Mouse (Mus musculus): Measurements from ENCODE around the gene Grip2. TPM values are rescaled to one million over a fixed set of nuclear protein-coding genes. Genes with fewer than 3 reads are reported as not detected.

Gene Grip2
- total RNA-seq, 2 experiments from 2014 or later: 9.2 to 10.6 TPM

GRCm38 (mm10) chr6:91737451-91737850 is 89.6 kb downstream of the Grip2 start:
- intact Hi-C loops (cut with DNase I): loop anchor here (2.0 kb wide), 1 partner anchor 17 kb away; no protein-coding TSS in a partner anchor
- DNase-seq: no peak

GRCm38 (mm10) chr6:91736471-91736870 is 90.6 kb downstream of the Grip2 start:
- DNase-seq: peak; percentile 65 to 71
- intact Hi-C loops (cut with DNase I): loop anchor here (2.0 kb wide), 1 partner anchor 16 kb away; no protein-coding TSS in a partner anchor

- intact Hi-C loops (cut with DNase I): no loop called here
- DNase-seq: no peak
Measured at GRCm38 (mm10) chr6:91732138-91732537, 94.9 kb downstream of the Grip2 start.

GRCm38 (mm10) chr6:91729677-91730127 is 97.3 kb downstream of the Grip2 start:
- peak; percentile 86 to 87 for DNase-seq
- intact Hi-C loops (cut with DNase I): loop anchor here (2.0 kb wide), 1 partner anchor 45 kb away; the partner anchor contains the start of gene Slc6a6

GRCm38 (mm10) chr6:91728939-91729619 is 98.0 kb downstream of the Grip2 start:
- peak in 1 of 2 experiments; percentile 46 for DNase-seq
- intact Hi-C loops (cut with DNase I): no loop called here

GRCm38 (mm10) chr6:91727361-91727760 is 99.7 kb downstream of the Grip2 start:
- intact Hi-C loops (cut with DNase I): no loop called here
- peak; percentile 48 to 56 for DNase-seq

- DNase-seq: peak; percentile 58 to 60
- intact Hi-C loops (cut with DNase I): loop anchor here (2.0 kb wide), 1 partner anchor 16 kb away; no protein-coding TSS in a partner anchor
Measured at GRCm38 (mm10) chr6:91721215-91721701, 105.8 kb downstream of the Grip2 start.

- no peak for DNase-seq
- intact Hi-C loops (cut with DNase I): loop anchor here (2.0 kb wide), 1 partner anchor 16 kb away; no protein-coding TSS in a partner anchor
Measured at GRCm38 (mm10) chr6:91720588-91721214, 106.3 kb downstream of the Grip2 start.

- intact Hi-C loops (cut with DNase I): loop anchor here (2.0 kb wide), 1 partner anchor 17 kb away; no protein-coding TSS in a partner anchor
- DNase-seq: no peak
Measured at GRCm38 (mm10) chr6:91719865-91720533, 107.1 kb downstream of the Grip2 start.

- intact Hi-C loops (cut with DNase I): no loop called here
- DNase-seq: no peak
Measured at GRCm38 (mm10) chr6:91719042-91719747, 107.9 kb downstream of the Grip2 start.

GRCm38 (mm10) chr6:91718603-91719002 is 108.4 kb downstream of the Grip2 start:
- no peak for DNase-seq
- intact Hi-C loops (cut with DNase I): no loop called here

GRCm38 (mm10) chr6:91718067-91718466 is 109.0 kb downstream of the Grip2 start:
- intact Hi-C loops (cut with DNase I): no loop called here

GRCm38 (mm10) chr6:91715988-91716810 is 110.9 kb downstream of the Grip2 start:
- DNase-seq: no peak
- intact Hi-C loops (cut with DNase I): no loop called here

More at GRCm38 (mm10) chr6:91718067-91718466, 109.0 kb downstream of the Grip2 start:
- no peak for DNase-seq

GRCm38 (mm10) chr6:91715023-91715422 is 112.0 kb downstream of the Grip2 start:
- intact Hi-C loops (cut with DNase I): no loop called here
- peak in 1 of 2 experiments; percentile 52 for DNase-seq

- intact Hi-C loops (cut with DNase I): loop anchor here (2.0 kb wide), 1 partner anchor 23 kb away; no protein-coding TSS in a partner anchor
- no peak for DNase-seq
Measured at GRCm38 (mm10) chr6:91713370-91713896, 113.6 kb downstream of the Grip2 start.

GRCm38 (mm10) chr6:91712855-91713331 is 114.2 kb downstream of the Grip2 start:
- intact Hi-C loops (cut with DNase I): loop anchor here (2.0 kb wide), 1 partner anchor 22 kb away; no protein-coding TSS in a partner anchor
- peak in 1 of 2 experiments; percentile 51 for DNase-seq

GRCm38 (mm10) chr6:91712097-91712854 is 114.8 kb downstream of the Grip2 start:
- DNase-seq: no peak
- intact Hi-C loops (cut with DNase I): loop anchor here (2.0 kb wide), 1 partner anchor 21 kb away; no protein-coding TSS in a partner anchor
